Mouse (Mus musculus): ENCODE data around the gene Exog. TPM values are rescaled to one million over a fixed set of nuclear protein-coding genes. Genes with fewer than 3 reads are reported as not detected.
A peak's percentile ranks its signal among the peaks of the same experiment; 100 is the strongest.

Gene Exog
- polyA plus RNA-seq, 1 experiment from 2014 or later, result 6.9 TPM

- 59% methylated on average over 8 of the region's 8 CpGs for WGBS
- Histone ChIP-seq H3K27ac (ENCODE audit: low read length) (no peak overlapping the region), H3K4me2 (replicated peaks; ENCODE audit: low read depth, low read length) (no peak overlapping the region), H3K27me3 (replicated peaks; ENCODE audit: insufficient read depth, low read length) (no peaks in the 10 kb centered on the region), H3K36me3 (ENCODE audit: insufficient read depth, low read length) (no peaks in the 10 kb centered on the region), H3K9me3 (ENCODE audit: low read length) (no peaks in the 10 kb centered on the region), H3K4me3 (ENCODE audit: low read depth, low read length) (no peak overlapping the region), H3K9ac (replicated peaks; ENCODE audit: low read depth) (no peak overlapping the region), H3K4me1 (ENCODE audit: insufficient read depth, low read depth, low read length) (peaks cover 2% of the 10 kb centered on the region; the same call in 1 of the 2 replicates)
- no peak for TF ChIP-seq EP300 (IDR thresholded peaks at IDR 0.05)
- TF ChIP-seq CTCF (IDR thresholded peaks at IDR 0.05), result no peak
- no peak for ATAC-seq
- no peak for DNase-seq (ENCODE audit: low spot score)
Measured at GRCm38 (mm10) chr9:119469691-119470353, 25.1 kb downstream of the Exog start.

- H3K4me1 ChIP-seq (ENCODE audit: insufficient read depth, low read depth, low read length), result peaks cover 3% of the 10 kb centered on the region; the same call in 1 of the 2 replicates
- DNase-seq (ENCODE audit: low spot score) (peak; percentile 16), ATAC-seq (no peak)
- no peak overlapping the region for H3K27ac ChIP-seq (ENCODE audit: low read length)
- no peaks in the 10 kb centered on the region for H3K36me3 ChIP-seq (ENCODE audit: insufficient read depth, low read length)
- 43% methylated on average over 11 of the region's 11 CpGs for WGBS
- no peaks in the 10 kb centered on the region for H3K9me3 ChIP-seq (ENCODE audit: low read length)
- no peak overlapping the region for H3K4me3 ChIP-seq (ENCODE audit: low read depth, low read length)
- no peaks in the 10 kb centered on the region for H3K27me3 ChIP-seq (replicated peaks; ENCODE audit: insufficient read depth, low read length)
- no peak for TF ChIP-seq CTCF (IDR thresholded peaks at IDR 0.05)
- no peak for TF ChIP-seq EP300 (IDR thresholded peaks at IDR 0.05)
- no peak overlapping the region for H3K9ac ChIP-seq (replicated peaks; ENCODE audit: low read depth)
- no peak overlapping the region for H3K4me2 ChIP-seq (replicated peaks; ENCODE audit: low read depth, low read length)
Measured at GRCm38 (mm10) chr9:119472412-119472918, 27.7 kb downstream of the Exog start.

GRCm38 (mm10) chr9:119473011-119473410 is 28.3 kb downstream of the Exog start:
- Histone ChIP-seq H3K27ac (ENCODE audit: low read length) (no peak overlapping the region), H3K4me2 (replicated peaks; ENCODE audit: low read depth, low read length) (no peak overlapping the region), H3K4me1 (ENCODE audit: insufficient read depth, low read depth, low read length) (peaks cover 3% of the 10 kb centered on the region; the same call in 1 of the 2 replicates), H3K4me3 (ENCODE audit: low read depth, low read length) (no peak overlapping the region), H3K27me3 (replicated peaks; ENCODE audit: insufficient read depth, low read length) (no peaks in the 10 kb centered on the region), H3K9ac (replicated peaks; ENCODE audit: low read depth) (no peak overlapping the region), H3K9me3 (ENCODE audit: low read length) (no peaks in the 10 kb centered on the region), H3K36me3 (ENCODE audit: insufficient read depth, low read length) (no peaks in the 10 kb centered on the region)
- no peak for TF ChIP-seq EP300 (IDR thresholded peaks at IDR 0.05)
- TF ChIP-seq CTCF (IDR thresholded peaks at IDR 0.05), result no peak
- WGBS, result 82% methylated on average over 1 of the region's 1 CpGs
- ATAC-seq (no peak), DNase-seq (ENCODE audit: low spot score) (no peak)

GRCm38 (mm10) chr9:119473608-119474164 is 28.9 kb downstream of the Exog start:
- H3K4me3 ChIP-seq (ENCODE audit: low read depth, low read length), result no peak overlapping the region
- 61% methylated on average over 9 of the region's 9 CpGs for WGBS
- no peak overlapping the region for H3K27ac ChIP-seq (ENCODE audit: low read length)
- no peaks in the 10 kb centered on the region for H3K27me3 ChIP-seq (replicated peaks; ENCODE audit: insufficient read depth, low read length)
- H3K9me3 ChIP-seq (ENCODE audit: low read length), result no peaks in the 10 kb centered on the region
- no peak overlapping the region for H3K4me2 ChIP-seq (replicated peaks; ENCODE audit: low read depth, low read length)
- H3K36me3 ChIP-seq (ENCODE audit: insufficient read depth, low read length), result no peaks in the 10 kb centered on the region
- no peak for ATAC-seq
- no peak for DNase-seq (ENCODE audit: low spot score)
- H3K9ac ChIP-seq (replicated peaks; ENCODE audit: low read depth), result no peak overlapping the region
- peaks cover 3% of the 10 kb centered on the region; the same call in 1 of the 2 replicates for H3K4me1 ChIP-seq (ENCODE audit: insufficient read depth, low read depth, low read length)
- TF ChIP-seq CTCF (IDR thresholded peaks at IDR 0.05), result no peak
- no peak for TF ChIP-seq EP300 (IDR thresholded peaks at IDR 0.05)

GRCm38 (mm10) chr9:119474717-119475611 is 30.2 kb downstream of the Exog start:
- Histone ChIP-seq H3K27me3 (replicated peaks; ENCODE audit: insufficient read depth, low read length) (no peaks in the 10 kb centered on the region), H3K27ac (ENCODE audit: low read length) (no peak overlapping the region), H3K9ac (replicated peaks; ENCODE audit: low read depth) (no peak overlapping the region), H3K36me3 (ENCODE audit: insufficient read depth, low read length) (no peaks in the 10 kb centered on the region), H3K4me1 (ENCODE audit: insufficient read depth, low read depth, low read length) (peaks cover 3% of the 10 kb centered on the region; the same call in 1 of the 2 replicates), H3K9me3 (ENCODE audit: low read length) (no peaks in the 10 kb centered on the region), H3K4me2 (replicated peaks; ENCODE audit: low read depth, low read length) (no peak overlapping the region), H3K4me3 (ENCODE audit: low read depth, low read length) (no peak overlapping the region)
- 39% methylated on average over 15 of the region's 15 CpGs for WGBS
- peak; percentile 8 for DNase-seq (ENCODE audit: low spot score)
- ATAC-seq, result peak; percentile 34
- TF ChIP-seq EP300 (IDR thresholded peaks at IDR 0.05) (no peak), CTCF (IDR thresholded peaks at IDR 0.05) (no peak)

- Histone ChIP-seq H3K27me3 (replicated peaks; ENCODE audit: insufficient read depth, low read length) (no peaks in the 10 kb centered on the region), H3K4me3 (ENCODE audit: low read depth, low read length) (no peak overlapping the region), H3K27ac (ENCODE audit: low read length) (no peak overlapping the region), H3K4me1 (ENCODE audit: insufficient read depth, low read depth, low read length) (peaks cover 3% of the 10 kb centered on the region; the same call in 1 of the 2 replicates), H3K36me3 (ENCODE audit: insufficient read depth, low read length) (no peaks in the 10 kb centered on the region), H3K4me2 (replicated peaks; ENCODE audit: low read depth, low read length) (no peak overlapping the region), H3K9me3 (ENCODE audit: low read length) (no peaks in the 10 kb centered on the region), H3K9ac (replicated peaks; ENCODE audit: low read depth) (no peak overlapping the region)
- 34% methylated on average over 6 of the region's 6 CpGs for WGBS
- ATAC-seq, result peak; percentile 51
- DNase-seq (ENCODE audit: low spot score), result peak; percentile 17
- no peak for TF ChIP-seq EP300 (IDR thresholded peaks at IDR 0.05)
- no peak for TF ChIP-seq CTCF (IDR thresholded peaks at IDR 0.05)
Measured at GRCm38 (mm10) chr9:119477754-119478153, 33.0 kb downstream of the Exog start.
